Mouse (Mus musculus): Measurements from ENCODE around the gene Gm21981.
"Not testable (repeated sequence)": the region's sequence is repeated elsewhere in the genome, so short reads cannot be mapped to it uniquely, and the experiment has no call there.

Gene Gm21981

GRCm38 (mm10) chr17:47664474-47664873, 29.8 kb downstream of the Gm21981 start:
- DNase-seq (ENCODE audit: low read depth, low spot score), result no peak

- no peak for DNase-seq (ENCODE audit: low read depth, low spot score)
These were observed 31.1 kb downstream of the Gm21981 start for GRCm38 (mm10) chr17:47663009-47663713.

GRCm38 (mm10) chr17:47658741-47659243, 35.5 kb downstream of the Gm21981 start:
- no peak for DNase-seq (ENCODE audit: low read depth, low spot score)

- no peak for DNase-seq (ENCODE audit: low read depth, low spot score)
These were observed 36.4 kb downstream of the Gm21981 start for GRCm38 (mm10) chr17:47657901-47658300.

GRCm38 (mm10) chr17:47655697-47656096, 38.6 kb downstream of the Gm21981 start:
- no peak for DNase-seq (ENCODE audit: low read depth, low spot score)

- not testable (repeated sequence) for DNase-seq (ENCODE audit: low read depth, low spot score)
These were observed 39.9 kb downstream of the Gm21981 start for GRCm38 (mm10) chr17:47654346-47654745.

- DNase-seq (ENCODE audit: low read depth, low spot score), result no peak
These were observed 42.3 kb downstream of the Gm21981 start for GRCm38 (mm10) chr17:47651953-47652352.

- DNase-seq (ENCODE audit: low read depth, low spot score), result no peak
These were observed 45.3 kb downstream of the Gm21981 start for GRCm38 (mm10) chr17:47648966-47649365.

- DNase-seq (ENCODE audit: low read depth, low spot score), result no peak
These were observed 47.6 kb downstream of the Gm21981 start for GRCm38 (mm10) chr17:47646683-47647082.

GRCm38 (mm10) chr17:47642992-47643391, 51.3 kb downstream of the Gm21981 start:
- DNase-seq (ENCODE audit: low read depth, low spot score), result no peak
